In the genomic region with DNA sequence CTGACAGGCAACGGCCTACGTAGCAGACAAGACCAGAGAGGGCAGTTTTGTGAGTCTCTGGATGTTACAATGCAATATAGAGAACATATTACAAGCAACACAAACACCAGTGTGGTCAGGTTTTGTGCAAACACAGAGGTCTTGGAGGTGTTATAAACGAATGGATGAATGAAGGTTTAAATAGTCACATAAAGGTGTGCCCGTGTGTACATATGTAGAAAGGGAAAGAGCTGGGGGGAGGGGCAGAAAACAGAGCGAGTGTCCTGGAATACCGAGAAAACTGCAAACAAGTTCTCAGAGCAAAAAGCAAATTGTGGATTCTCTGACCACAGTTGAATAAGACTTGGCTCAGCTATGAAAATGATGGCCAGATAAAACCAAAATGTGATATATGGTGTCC, we compare ENCODE assay signal across 16 mouse cellular contexts.
"Had no signal": no experiment of that assay in that cellular context is flagged by ENCODE, and none has a peak within 500 bp of the region (broad histone marks: within the 10 kb centered on the region; RNA-seq: fewer than 3 reads in every experiment).

No protein-coding gene starts in this region.

- H3K9me3 ChIP-seq: liver, embryonic 13.5 days; liver, embryonic 15.5 days; lung, embryonic 15.5 days; midbrain, embryonic 13.5 days; midbrain, embryonic 15.5 days; neural tube, embryonic 12.5 days had no signal

- H3K4me3 ChIP-seq: liver, embryonic 13.5 days; liver, embryonic 15.5 days; lung, embryonic 15.5 days; megakaryocyte, embryonic 14.5 days; midbrain, embryonic 13.5 days; midbrain, embryonic 15.5 days; neural tube, embryonic 12.5 days had no signal

- H3K36me3 ChIP-seq: liver, embryonic 13.5 days; liver, embryonic 15.5 days; lung, embryonic 15.5 days; midbrain, embryonic 13.5 days; midbrain, embryonic 15.5 days; neural tube, embryonic 12.5 days had no signal

- H3K27me3 ChIP-seq: liver, embryonic 13.5 days; lung, embryonic 15.5 days; midbrain, embryonic 13.5 days; midbrain, embryonic 15.5 days; neural tube, embryonic 12.5 days had no signal

- H3K9ac ChIP-seq: liver, embryonic 13.5 days; liver, embryonic 15.5 days; liver, postnatal 0 days; lung, embryonic 15.5 days; midbrain, embryonic 13.5 days; midbrain, embryonic 15.5 days; neural tube, embryonic 12.5 days had no signal

- H3K4me1 ChIP-seq: liver, embryonic 13.5 days; liver, embryonic 15.5 days; lung, embryonic 15.5 days; megakaryocyte, embryonic 14.5 days; midbrain, embryonic 13.5 days; midbrain, embryonic 15.5 days; neural tube, embryonic 12.5 days had no signal

- DNase-seq: liver, embryonic 13.5 days; liver, postnatal 0 days; lung, adult 2 months; right cerebral cortex, postnatal 14 days; thymus, adult 18-20 months; thymus, postnatal 14 days; thymus, postnatal 36 days had no signal

- H3K27ac ChIP-seq: liver, embryonic 13.5 days; liver, embryonic 15.5 days; lung, embryonic 15.5 days; macrophage; midbrain, embryonic 13.5 days; midbrain, embryonic 15.5 days; neural tube, embryonic 12.5 days had no signal

- H3K4me2 ChIP-seq: liver, embryonic 13.5 days; liver, embryonic 15.5 days; lung, embryonic 15.5 days; midbrain, embryonic 11.5 days; midbrain, embryonic 13.5 days; midbrain, embryonic 15.5 days; neural tube, embryonic 12.5 days had no signal

- ATAC-seq: liver, postnatal 0 days; lung, postnatal 0 days; midbrain, embryonic 13.5 days; midbrain, embryonic 15.5 days had no signal
